Mouse (Mus musculus): Measurements from ENCODE around the gene Igfbp4. TPM values are rescaled to one million over a fixed set of nuclear protein-coding genes. Genes with fewer than 3 reads are reported as not detected.

Igfbp4 gene
- polyA plus RNA-seq, 2 experiments, result 942 to 1,086 TPM

DNA sequence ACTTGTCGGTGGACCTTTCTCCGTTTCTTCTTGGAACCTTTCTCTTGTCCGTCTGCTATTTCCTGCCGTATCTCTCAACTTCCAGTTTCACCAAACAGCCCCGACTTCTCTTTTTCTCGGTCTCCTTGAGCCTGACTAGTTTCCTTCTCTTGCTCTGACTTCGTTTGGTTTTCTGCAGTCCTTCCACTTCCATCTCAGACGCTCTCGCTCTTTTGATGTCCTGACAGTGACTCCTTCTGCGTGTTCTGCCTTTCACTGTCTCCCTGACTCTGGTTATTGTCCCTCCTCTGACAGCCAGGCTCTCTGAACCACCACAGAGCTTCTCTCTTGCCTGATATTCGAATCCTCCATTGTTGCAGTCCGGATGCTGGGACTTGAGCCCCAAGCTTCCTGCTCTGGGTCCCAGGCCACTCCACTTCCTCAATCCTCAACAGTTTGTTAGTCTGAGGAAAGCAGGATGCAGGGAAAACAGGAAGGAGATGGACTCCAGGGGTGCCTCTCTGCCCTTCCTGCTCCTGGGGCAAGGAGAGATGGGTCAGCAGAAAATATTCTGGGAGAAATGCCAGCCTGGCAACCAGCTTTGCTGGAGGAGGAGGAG is 1.9 kb downstream of the Igfbp4 start:
- DNase-seq (ENCODE audit: low spot score) (peak; percentile 40), ATAC-seq (ENCODE audit: low FRiP score, low read depth) (no peak)
- TF ChIP-seq POLR2A (IDR thresholded peaks at IDR 0.05; ENCODE audit: borderline replicate concordance, extremely low read depth, insufficient read depth, insufficient read length), result no peak
- Histone ChIP-seq H3K27ac (replicated peaks; ENCODE audit: low read depth, low read length) (peak overlapping the region; percentile 96), H3K9ac (ENCODE audit: low read depth, low read length, severe bottlenecking) (peak overlapping the region; percentile 97), H3K4me2 (replicated peaks; ENCODE audit: low read depth, low read length, severe bottlenecking) (peak overlapping the region; percentile 97), H3K4me1 (ENCODE audit: control insufficient read depth, insufficient read depth, low read length) (peaks cover 48% of the 10 kb centered on the region), H3K4me3 (replicated peaks; ENCODE audit: low read length) (peak overlapping the region; percentile 90), H3K9me3 (ENCODE audit: control insufficient read depth, low read length) (no peaks in the 10 kb centered on the region), H3K36me3 (ENCODE audit: control insufficient read depth, insufficient read depth, low read length) (peaks cover 25% of the 10 kb centered on the region), H3K27me3 (ENCODE audit: control insufficient read depth, insufficient read depth, low read length) (no peaks in the 10 kb centered on the region)
- WGBS, result 17% methylated on average over 12 of the region's 12 CpGs

DNA sequence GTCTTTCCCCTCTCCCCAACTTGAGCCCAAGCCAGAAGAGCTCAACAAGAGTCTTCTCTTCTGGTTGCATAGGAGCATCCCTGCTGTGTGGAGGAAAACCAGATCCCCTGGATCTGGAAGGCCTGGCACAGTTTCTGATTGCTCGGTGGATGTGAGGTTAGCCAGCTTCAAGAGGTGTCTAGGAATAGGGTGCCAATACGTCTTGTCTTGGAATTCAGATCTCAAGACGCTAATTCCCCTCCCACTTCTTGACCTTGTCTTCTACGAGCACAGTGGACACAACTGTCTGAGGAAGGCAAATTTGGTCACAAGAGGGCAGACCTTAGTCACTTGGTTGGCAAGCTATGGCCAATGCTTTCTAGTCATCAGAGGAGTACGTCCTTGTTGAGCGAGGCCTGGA is 2.6 kb downstream of the Igfbp4 start:
- DNase-seq (ENCODE audit: low spot score), result no peak
- Histone ChIP-seq H3K27ac (replicated peaks; ENCODE audit: low read depth, low read length) (no peak overlapping the region), H3K4me1 (ENCODE audit: control insufficient read depth, insufficient read depth, low read length) (peaks cover 52% of the 10 kb centered on the region), H3K36me3 (ENCODE audit: control insufficient read depth, insufficient read depth, low read length) (peaks cover 32% of the 10 kb centered on the region), H3K9me3 (ENCODE audit: control insufficient read depth, low read length) (no peaks in the 10 kb centered on the region), H3K4me2 (replicated peaks; ENCODE audit: low read depth, low read length, severe bottlenecking) (peak overlapping the region; percentile 97), H3K27me3 (ENCODE audit: control insufficient read depth, insufficient read depth, low read length) (no peaks in the 10 kb centered on the region), H3K4me3 (replicated peaks; ENCODE audit: low read length) (peak overlapping the region; percentile 90), H3K9ac (ENCODE audit: low read depth, low read length, severe bottlenecking) (no peak overlapping the region)
- TF ChIP-seq POLR2A (IDR thresholded peaks at IDR 0.05; ENCODE audit: borderline replicate concordance, extremely low read depth, insufficient read depth, insufficient read length), result no peak
- 57% methylated on average over 6 of the region's 6 CpGs for WGBS
- no peak for ATAC-seq (ENCODE audit: low FRiP score, low read depth)

DNA sequence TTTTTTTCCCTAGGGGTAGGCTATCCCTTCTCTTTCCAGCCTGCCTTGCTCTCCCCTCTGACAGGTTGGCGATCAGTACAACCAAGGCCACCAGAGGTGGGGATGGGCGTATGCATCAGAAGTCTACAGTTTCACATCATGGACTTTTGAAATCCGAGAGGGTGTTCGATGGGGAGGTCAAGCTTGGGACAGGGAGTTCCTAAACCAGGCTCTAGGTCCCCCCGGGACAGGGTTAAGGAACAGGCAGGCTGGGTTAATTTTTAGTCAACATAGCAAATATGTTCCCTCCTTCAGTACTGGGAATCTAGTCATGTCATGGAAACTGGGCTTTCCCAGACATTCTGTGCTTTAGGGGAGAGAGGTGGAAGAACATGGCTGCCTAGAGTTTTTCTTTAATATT is 3.3 kb downstream of the Igfbp4 start:
- Histone ChIP-seq H3K27ac (replicated peaks; ENCODE audit: low read depth, low read length) (peak overlapping the region; percentile 48; the same call in 1 of the 2 replicates), H3K4me1 (ENCODE audit: control insufficient read depth, insufficient read depth, low read length) (peaks cover 52% of the 10 kb centered on the region), H3K4me3 (replicated peaks; ENCODE audit: low read length) (peak overlapping the region; percentile 90), H3K9me3 (ENCODE audit: control insufficient read depth, low read length) (no peaks in the 10 kb centered on the region), H3K9ac (ENCODE audit: low read depth, low read length, severe bottlenecking) (0 out of 2 replicates have a peak overlapping the region, but pooled peaks have one; percentile 45), H3K27me3 (ENCODE audit: control insufficient read depth, insufficient read depth, low read length) (no peaks in the 10 kb centered on the region), H3K4me2 (replicated peaks; ENCODE audit: low read depth, low read length, severe bottlenecking) (peak overlapping the region; percentile 97), H3K36me3 (ENCODE audit: control insufficient read depth, insufficient read depth, low read length) (peaks cover 38% of the 10 kb centered on the region)
- no peak for DNase-seq (ENCODE audit: low spot score)
- WGBS, result 50% methylated on average over 5 of the region's 5 CpGs
- no peak for ATAC-seq (ENCODE audit: low FRiP score, low read depth)
- no peak for TF ChIP-seq POLR2A (IDR thresholded peaks at IDR 0.05; ENCODE audit: borderline replicate concordance, extremely low read depth, insufficient read depth, insufficient read length)

DNA sequence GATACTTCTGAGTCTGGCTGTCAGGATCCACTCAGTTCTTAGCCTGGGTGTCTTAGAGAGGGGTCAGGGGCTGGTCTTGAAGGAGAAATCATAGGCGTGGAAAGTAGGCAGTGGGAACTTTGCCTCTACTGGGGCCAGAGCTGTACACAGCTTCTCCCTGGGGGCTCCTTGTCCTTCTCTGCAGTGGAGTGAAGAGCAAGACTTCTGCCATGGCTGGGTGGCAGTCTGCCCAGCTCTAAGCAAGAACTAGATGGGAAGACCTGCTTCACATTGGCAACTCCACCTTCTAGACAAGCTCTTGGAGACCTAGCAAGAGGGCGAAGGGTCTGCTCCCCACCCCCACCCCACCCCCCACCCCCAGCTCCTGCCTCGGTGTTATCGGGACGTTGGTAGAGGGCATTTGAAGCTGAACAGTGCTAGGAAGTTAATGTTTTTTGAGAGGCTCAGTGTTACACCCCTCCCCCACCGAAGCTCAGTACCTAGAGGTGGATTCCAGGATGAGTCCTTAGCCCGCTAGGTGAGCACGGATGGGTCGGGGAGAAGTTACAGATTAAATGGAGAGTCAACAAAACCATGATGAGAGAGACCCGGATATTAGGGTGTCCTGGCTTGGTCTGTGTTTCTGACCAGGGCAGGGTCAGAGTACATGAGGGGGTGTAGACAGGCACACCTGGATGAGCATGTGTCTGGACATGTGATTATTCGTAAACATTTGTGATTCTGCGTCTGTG is 4.3 kb downstream of the Igfbp4 start:
- peak overlapping the region; percentile 97 for H3K4me2 ChIP-seq (replicated peaks; ENCODE audit: low read depth, low read length, severe bottlenecking)
- no peak for ATAC-seq (ENCODE audit: low FRiP score, low read depth)
- 64% methylated on average over 12 of the region's 12 CpGs for WGBS
- no peak for DNase-seq (ENCODE audit: low spot score)
- peak overlapping the region; percentile 89 for H3K27ac ChIP-seq (replicated peaks; ENCODE audit: low read depth, low read length)
- H3K9ac ChIP-seq (ENCODE audit: low read depth, low read length, severe bottlenecking), result peak overlapping the region; percentile 45
- H3K4me3 ChIP-seq (replicated peaks; ENCODE audit: low read length), result peak overlapping the region; percentile 90
- H3K4me1 ChIP-seq (ENCODE audit: control insufficient read depth, insufficient read depth, low read length), result peaks cover 52% of the 10 kb centered on the region
- no peaks in the 10 kb centered on the region for H3K9me3 ChIP-seq (ENCODE audit: control insufficient read depth, low read length)
- no peak for TF ChIP-seq POLR2A (IDR thresholded peaks at IDR 0.05; ENCODE audit: borderline replicate concordance, extremely low read depth, insufficient read depth, insufficient read length)
- peaks cover 48% of the 10 kb centered on the region for H3K36me3 ChIP-seq (ENCODE audit: control insufficient read depth, insufficient read depth, low read length)
- H3K27me3 ChIP-seq (ENCODE audit: control insufficient read depth, insufficient read depth, low read length), result no peaks in the 10 kb centered on the region

DNA sequence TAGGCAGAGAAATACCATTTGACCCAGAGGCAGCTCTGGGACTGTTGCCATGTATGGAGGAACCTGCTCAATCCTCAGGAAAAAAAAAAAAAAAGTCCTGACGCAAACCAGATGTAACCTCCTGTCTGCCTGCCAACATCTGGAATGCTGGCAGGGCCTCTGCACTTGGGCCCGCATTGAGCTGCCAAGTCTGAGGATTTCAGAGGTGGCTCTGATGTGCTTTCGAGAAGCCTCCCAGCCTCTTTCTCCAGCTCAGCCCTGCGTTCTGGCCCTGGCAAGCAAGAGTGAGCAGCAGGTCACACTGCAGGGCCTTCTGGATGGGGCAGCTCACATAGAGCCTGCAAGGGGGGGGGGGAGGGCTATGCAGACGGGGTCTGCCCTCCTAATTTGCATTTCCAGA is 6.1 kb downstream of the Igfbp4 start:
- Histone ChIP-seq H3K36me3 (ENCODE audit: control insufficient read depth, insufficient read depth, low read length) (peaks cover 66% of the 10 kb centered on the region), H3K4me3 (replicated peaks; ENCODE audit: low read length) (peak overlapping the region; percentile 90), H3K9me3 (ENCODE audit: control insufficient read depth, low read length) (no peaks in the 10 kb centered on the region), H3K9ac (ENCODE audit: low read depth, low read length, severe bottlenecking) (peak overlapping the region; percentile 45), H3K4me2 (replicated peaks; ENCODE audit: low read depth, low read length, severe bottlenecking) (peak overlapping the region; percentile 97), H3K4me1 (ENCODE audit: control insufficient read depth, insufficient read depth, low read length) (peaks cover 49% of the 10 kb centered on the region), H3K27ac (replicated peaks; ENCODE audit: low read depth, low read length) (peak overlapping the region; percentile 89), H3K27me3 (ENCODE audit: control insufficient read depth, insufficient read depth, low read length) (no peaks in the 10 kb centered on the region)
- ATAC-seq (ENCODE audit: low FRiP score, low read depth) (peak; percentile 73), DNase-seq (ENCODE audit: low spot score) (peak; percentile 93)
- TF ChIP-seq POLR2A (IDR thresholded peaks at IDR 0.05; ENCODE audit: borderline replicate concordance, extremely low read depth, insufficient read depth, insufficient read length), result no peak
- 9% methylated on average over 4 of the region's 5 CpGs for WGBS
